Mouse (Mus musculus): ENCODE data around the gene Fkbp4. TPM values are rescaled to one million over a fixed set of nuclear protein-coding genes. Genes with fewer than 3 reads are reported as not detected.

The Fkbp4 gene
- polyA plus RNA-seq, 1 experiment from 2014 or later = 180 TPM

GRCm38 (mm10) chr6:128421036-128421435, 17.4 kb downstream of the Fkbp4 start:
- TF ChIP-seq CTCF (IDR thresholded peaks at IDR 0.05; ENCODE audit: low read depth) (no peak), EP300 (optimal IDR thresholded peaks at IDR 0.05) (no peak)
- no peak for DNase-seq (ENCODE audit: low spot score)
- no peaks in the 10 kb centered on the region for H3K9me3 ChIP-seq (ENCODE audit: control insufficient read depth, low read length)
- WGBS = 79% methylated on average over 2 of the region's 2 CpGs
- H3K4me1 ChIP-seq (replicated peaks; ENCODE audit: control insufficient read depth, insufficient read depth) = no peaks in the 10 kb centered on the region
- no peak for ATAC-seq (ENCODE audit: low FRiP score, low TSS enrichment)
- no peaks in the 10 kb centered on the region for H3K36me3 ChIP-seq (ENCODE audit: control insufficient read depth, insufficient read depth, low read length)
- H3K4me2 ChIP-seq (replicated peaks; ENCODE audit: low read depth) = no peak overlapping the region
- no peak overlapping the region for H3K4me3 ChIP-seq (ENCODE audit: low read depth, low read length)
- H3K27ac ChIP-seq (replicated peaks) = no peak overlapping the region
- no peaks in the 10 kb centered on the region for H3K27me3 ChIP-seq (ENCODE audit: control insufficient read depth, insufficient read depth, low read length)
- no peak overlapping the region for H3K9ac ChIP-seq (ENCODE audit: low read length)

- H3K36me3 ChIP-seq (ENCODE audit: control insufficient read depth, insufficient read depth, low read length) = no peaks in the 10 kb centered on the region
- ATAC-seq (ENCODE audit: low FRiP score, low TSS enrichment) (no peak), DNase-seq (ENCODE audit: low spot score) (no peak)
- no peak overlapping the region for H3K9ac ChIP-seq (ENCODE audit: low read length)
- H3K27ac ChIP-seq (replicated peaks) = no peak overlapping the region
- H3K27me3 ChIP-seq (ENCODE audit: control insufficient read depth, insufficient read depth, low read length) = no peaks in the 10 kb centered on the region
- H3K4me3 ChIP-seq (ENCODE audit: low read depth, low read length) = no peak overlapping the region
- H3K4me2 ChIP-seq (replicated peaks; ENCODE audit: low read depth) = no peak overlapping the region
- 85% methylated on average over 1 of the region's 1 CpGs for WGBS
- no peaks in the 10 kb centered on the region for H3K4me1 ChIP-seq (replicated peaks; ENCODE audit: control insufficient read depth, insufficient read depth)
- TF ChIP-seq EP300 (optimal IDR thresholded peaks at IDR 0.05) (no peak), CTCF (IDR thresholded peaks at IDR 0.05; ENCODE audit: low read depth) (no peak)
- no peaks in the 10 kb centered on the region for H3K9me3 ChIP-seq (ENCODE audit: control insufficient read depth, low read length)
Measured at GRCm38 (mm10) chr6:128418076-128418475, 20.4 kb downstream of the Fkbp4 start.

- DNase-seq (ENCODE audit: low spot score) = no peak
- TF ChIP-seq EP300 (optimal IDR thresholded peaks at IDR 0.05) = no peak
- 84% methylated on average over 5 of the region's 5 CpGs for WGBS
Measured at GRCm38 (mm10) chr6:128416169-128416568, 22.3 kb downstream of the Fkbp4 start.

GRCm38 (mm10) chr6:128411115-128411514, 27.4 kb downstream of the Fkbp4 start:
- H3K9ac ChIP-seq (ENCODE audit: low read length) = no peak overlapping the region
- DNase-seq (ENCODE audit: low spot score) (peak; percentile 80), ATAC-seq (ENCODE audit: low FRiP score, low TSS enrichment) (0 out of 2 replicates have a peak, but pooled peaks have one; percentile 41)
- no peaks in the 10 kb centered on the region for H3K9me3 ChIP-seq (ENCODE audit: control insufficient read depth, low read length)
- no peak overlapping the region for H3K27ac ChIP-seq (replicated peaks)
- peaks cover 19% of the 10 kb centered on the region for H3K36me3 ChIP-seq (ENCODE audit: control insufficient read depth, insufficient read depth, low read length)
- no peaks in the 10 kb centered on the region for H3K27me3 ChIP-seq (ENCODE audit: control insufficient read depth, insufficient read depth, low read length)
- 15% methylated on average over 3 of the region's 3 CpGs for WGBS
- H3K4me3 ChIP-seq (ENCODE audit: low read depth, low read length) = no peak overlapping the region
- H3K4me2 ChIP-seq (replicated peaks; ENCODE audit: low read depth) = no peak overlapping the region
- H3K4me1 ChIP-seq (replicated peaks; ENCODE audit: control insufficient read depth, insufficient read depth) = no peaks in the 10 kb centered on the region
- TF ChIP-seq EP300 (optimal IDR thresholded peaks at IDR 0.05) (no peak), CTCF (IDR thresholded peaks at IDR 0.05; ENCODE audit: low read depth) (peak; percentile 94)

More at GRCm38 (mm10) chr6:128416169-128416568, 22.3 kb downstream of the Fkbp4 start:
- no peaks in the 10 kb centered on the region for H3K4me1 ChIP-seq (replicated peaks; ENCODE audit: control insufficient read depth, insufficient read depth)
- no peaks in the 10 kb centered on the region for H3K27me3 ChIP-seq (ENCODE audit: control insufficient read depth, insufficient read depth, low read length)
- H3K27ac ChIP-seq (replicated peaks) = no peak overlapping the region
- H3K4me2 ChIP-seq (replicated peaks; ENCODE audit: low read depth) = no peak overlapping the region
- ATAC-seq (ENCODE audit: low FRiP score, low TSS enrichment) = no peak
- no peak overlapping the region for H3K4me3 ChIP-seq (ENCODE audit: low read depth, low read length)
- peaks cover 9% of the 10 kb centered on the region; the same call in 1 of the 2 replicates for H3K36me3 ChIP-seq (ENCODE audit: control insufficient read depth, insufficient read depth, low read length)
- no peaks in the 10 kb centered on the region for H3K9me3 ChIP-seq (ENCODE audit: control insufficient read depth, low read length)
- H3K9ac ChIP-seq (ENCODE audit: low read length) = no peak overlapping the region

GRCm38 (mm10) chr6:128410305-128410704, 28.2 kb downstream of the Fkbp4 start:
- TF ChIP-seq EP300 (optimal IDR thresholded peaks at IDR 0.05) = no peak
- no peak for TF ChIP-seq CTCF (IDR thresholded peaks at IDR 0.05; ENCODE audit: low read depth)
- H3K27ac ChIP-seq (replicated peaks) = no peak overlapping the region
- H3K36me3 ChIP-seq (ENCODE audit: control insufficient read depth, insufficient read depth, low read length) = peaks cover 19% of the 10 kb centered on the region
- H3K9me3 ChIP-seq (ENCODE audit: control insufficient read depth, low read length) = no peaks in the 10 kb centered on the region
- H3K9ac ChIP-seq (ENCODE audit: low read length) = no peak overlapping the region
- 94% methylated on average over 13 of the region's 13 CpGs for WGBS
- peak; percentile 22; the same call in 1 of the 2 replicates for ATAC-seq (ENCODE audit: low FRiP score, low TSS enrichment)
- DNase-seq (ENCODE audit: low spot score) = no peak
- H3K27me3 ChIP-seq (ENCODE audit: control insufficient read depth, insufficient read depth, low read length) = no peaks in the 10 kb centered on the region
- H3K4me1 ChIP-seq (replicated peaks; ENCODE audit: control insufficient read depth, insufficient read depth) = no peaks in the 10 kb centered on the region
- H3K4me2 ChIP-seq (replicated peaks; ENCODE audit: low read depth) = no peak overlapping the region
- H3K4me3 ChIP-seq (ENCODE audit: low read depth, low read length) = no peak overlapping the region

- Histone ChIP-seq H3K9me3 (ENCODE audit: control insufficient read depth, low read length) (no peaks in the 10 kb centered on the region), H3K4me3 (ENCODE audit: low read depth, low read length) (no peak overlapping the region), H3K4me2 (replicated peaks; ENCODE audit: low read depth) (no peak overlapping the region), H3K9ac (ENCODE audit: low read length) (no peak overlapping the region), H3K36me3 (ENCODE audit: control insufficient read depth, insufficient read depth, low read length) (peaks cover 19% of the 10 kb centered on the region), H3K27me3 (ENCODE audit: control insufficient read depth, insufficient read depth, low read length) (no peaks in the 10 kb centered on the region), H3K4me1 (replicated peaks; ENCODE audit: control insufficient read depth, insufficient read depth) (no peaks in the 10 kb centered on the region), H3K27ac (replicated peaks) (no peak overlapping the region)
- DNase-seq (ENCODE audit: low spot score) (no peak), ATAC-seq (ENCODE audit: low FRiP score, low TSS enrichment) (no peak)
- TF ChIP-seq CTCF (IDR thresholded peaks at IDR 0.05; ENCODE audit: low read depth) (no peak), EP300 (optimal IDR thresholded peaks at IDR 0.05) (no peak)
- 88% methylated on average over 7 of the region's 7 CpGs for WGBS
Measured at GRCm38 (mm10) chr6:128408544-128409125, 29.8 kb downstream of the Fkbp4 start.
